Mouse (Mus musculus) left cerebral cortex, adult 9 months (tissue): ENCODE data around the gene Clec2d.

Experiments used
- DNase-seq, 2 experiments: peaks; one replicate each; pipeline ENCODE4 v3.0.0; 2022; ENCODE audit warnings: low spot score in 2 of 2

Clec2d gene

DNA sequence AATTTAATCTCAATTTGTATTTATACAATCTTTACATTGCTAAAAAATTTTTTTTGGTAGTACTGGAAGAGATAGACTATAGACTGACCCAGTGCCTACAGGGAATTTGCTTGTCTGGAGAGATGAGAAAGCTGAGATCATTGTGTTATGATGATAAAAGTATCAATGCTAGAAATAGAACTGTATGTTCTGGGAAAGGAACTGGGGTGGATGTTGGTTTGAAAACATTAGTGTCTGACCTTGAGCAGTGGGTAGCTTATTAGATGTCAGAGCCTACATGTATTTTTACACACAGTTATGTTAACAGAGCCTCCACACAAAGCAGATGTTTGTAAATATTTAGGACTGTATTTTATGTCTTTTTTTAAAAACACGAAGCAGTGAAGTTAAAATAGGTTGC lies 43.7 kb downstream of the Clec2d start:
- DNase-seq: no peak

DNA sequence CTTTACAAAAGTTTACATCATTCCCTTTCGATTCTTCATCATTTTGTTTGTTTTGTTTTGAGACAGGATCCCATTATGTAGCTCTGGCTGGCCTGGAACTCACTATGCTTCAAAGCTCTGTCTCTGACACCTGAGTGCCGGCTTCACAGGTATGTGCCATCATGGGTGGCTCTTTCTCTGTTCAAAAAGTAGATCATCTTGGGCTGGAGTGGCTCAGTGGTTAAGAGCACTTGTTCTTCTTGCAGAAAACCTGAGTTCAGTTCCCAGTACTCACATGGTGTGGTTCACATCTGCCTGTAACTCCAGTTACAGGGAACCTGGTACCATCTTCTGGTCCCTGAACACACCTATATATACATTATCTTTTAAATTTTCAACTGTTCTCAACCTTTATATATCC lies 44.7 kb downstream of the Clec2d start:
- no peak for DNase-seq

DNA sequence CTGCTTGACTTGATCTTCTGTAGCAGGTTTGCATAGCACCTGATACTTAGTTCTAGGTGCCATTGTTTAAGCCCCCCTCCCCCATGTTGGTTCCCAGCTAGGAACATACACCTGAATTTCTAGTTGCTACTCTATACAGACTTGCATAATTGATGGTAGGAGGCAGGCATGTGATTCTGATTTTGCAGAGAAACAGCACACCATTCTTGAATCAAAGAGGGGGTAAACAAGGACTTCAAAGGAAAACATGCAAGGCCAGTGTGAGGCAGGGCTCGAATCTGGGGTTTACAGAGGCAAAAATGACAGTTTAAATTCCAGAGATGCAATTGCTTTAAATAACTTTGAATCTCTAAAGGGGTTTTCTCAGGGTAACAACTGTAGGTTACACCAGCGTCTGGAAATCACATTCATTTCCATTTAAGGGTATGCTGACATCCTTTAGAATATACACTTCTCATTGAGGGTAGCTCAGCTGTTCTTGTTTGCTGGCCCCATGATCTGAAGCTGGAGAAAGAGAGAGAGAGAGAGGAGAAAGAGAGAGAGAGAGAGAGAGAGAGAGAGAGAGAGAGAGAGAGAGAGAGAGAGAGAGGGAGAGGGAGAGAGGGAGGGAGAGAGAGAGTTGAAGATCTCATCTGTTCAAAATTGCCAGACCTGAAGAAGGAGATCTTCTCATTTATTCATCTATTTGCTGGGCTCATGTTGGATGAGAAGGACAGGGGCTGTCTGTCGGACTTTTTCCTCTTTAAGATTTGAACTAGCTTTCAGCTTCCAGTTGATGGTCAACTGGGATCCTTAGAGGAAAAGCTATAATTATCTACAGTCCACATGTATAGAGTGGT lies 48.7 kb downstream of the Clec2d start:
- DNase-seq: no peak

DNA sequence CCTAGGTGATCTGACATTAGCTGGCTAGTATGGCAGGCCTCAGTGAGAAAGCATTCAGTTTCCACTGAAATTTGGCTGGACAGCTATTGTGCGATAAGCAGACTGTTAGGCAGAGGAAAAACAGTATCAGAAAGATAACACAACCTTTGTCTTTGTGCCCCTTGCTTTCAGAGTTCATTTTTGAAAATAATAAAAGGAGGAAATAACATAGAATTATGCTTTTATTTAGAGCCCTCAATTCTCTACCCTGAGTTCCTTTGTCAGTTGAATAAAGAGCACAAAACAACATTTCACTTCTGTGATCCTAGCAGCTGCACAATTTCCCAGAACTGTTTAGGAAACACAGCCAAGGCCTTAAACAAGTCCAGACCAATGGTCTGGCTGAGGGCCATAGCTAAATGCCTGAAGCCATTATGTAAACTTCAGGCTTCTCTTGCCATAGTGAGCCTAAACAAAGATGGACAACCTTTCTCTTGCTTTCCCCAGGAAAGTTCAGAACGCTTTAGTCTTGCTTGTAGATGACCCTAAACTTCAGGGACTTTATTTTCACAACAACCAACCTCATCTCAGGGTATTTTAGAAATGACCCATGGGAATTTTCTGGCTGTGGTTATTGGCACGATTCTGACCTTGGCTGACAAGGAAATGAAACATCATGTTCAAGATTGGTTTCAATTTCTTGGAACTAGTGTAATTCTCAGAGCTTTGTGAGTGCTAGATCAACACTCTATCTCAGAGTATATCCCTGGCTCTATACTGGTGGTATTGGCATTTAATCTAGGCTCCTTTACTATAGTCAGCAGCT lies 49.6 kb downstream of the Clec2d start:
- no peak for DNase-seq

DNA sequence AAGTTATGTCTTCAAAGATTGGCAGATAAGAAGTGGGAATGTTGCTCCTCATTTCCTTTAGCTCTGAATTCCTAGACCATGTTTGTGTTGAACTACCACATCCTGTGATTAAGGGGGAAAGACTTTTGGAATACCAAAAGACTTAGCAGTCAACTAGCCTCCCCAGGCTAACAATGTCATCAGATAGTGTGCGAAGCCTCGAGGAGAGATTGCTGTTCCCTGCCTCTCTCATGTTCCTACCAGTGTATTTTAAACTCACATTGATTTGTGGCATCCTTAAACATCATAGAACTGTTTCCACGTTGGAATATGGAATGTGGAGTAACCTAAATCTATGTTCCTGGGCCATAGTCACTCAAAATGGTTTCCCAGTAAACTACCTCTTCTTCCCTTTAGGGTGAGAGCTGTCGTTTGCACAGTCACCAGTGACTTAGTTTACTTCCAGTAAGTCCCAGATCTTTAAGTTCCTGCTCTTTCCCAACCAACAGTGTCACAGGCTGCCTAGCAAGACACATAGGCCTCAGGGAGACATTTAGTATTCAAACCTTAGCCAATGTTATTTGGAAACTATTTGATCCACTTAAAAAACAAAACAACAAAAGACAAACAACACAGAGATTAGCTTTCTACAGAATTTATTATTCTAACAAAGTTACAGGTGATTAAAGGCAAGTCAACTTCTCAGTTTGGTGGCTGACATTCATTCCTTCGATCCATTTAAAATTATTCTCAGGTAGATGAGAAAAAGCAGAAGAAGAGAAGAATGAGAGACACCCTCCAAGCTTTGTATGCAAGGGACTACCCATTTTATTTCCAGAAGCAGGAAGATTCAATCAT lies 51.8 kb downstream of the Clec2d start:
- DNase-seq: no peak

DNA sequence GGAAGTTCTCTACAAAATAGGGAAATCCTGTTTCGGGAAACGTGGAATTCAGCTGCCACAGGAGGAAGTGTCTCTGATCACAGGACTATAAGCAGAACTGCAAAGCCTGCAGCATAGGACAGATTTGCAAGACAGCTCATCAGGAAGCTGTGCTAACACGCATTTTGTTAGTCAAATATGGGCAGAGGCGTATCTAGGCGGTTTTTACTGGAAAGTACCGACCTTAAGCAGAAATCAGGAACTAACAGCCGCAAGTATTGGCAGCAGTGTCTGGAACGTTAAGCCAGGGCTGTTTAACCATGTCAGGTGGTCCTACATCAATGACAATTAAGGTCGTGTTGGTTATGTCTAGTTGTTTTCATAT lies 52.4 kb downstream of the Clec2d start:
- peak in 1 of 2 experiments; percentile 16 for DNase-seq

DNA sequence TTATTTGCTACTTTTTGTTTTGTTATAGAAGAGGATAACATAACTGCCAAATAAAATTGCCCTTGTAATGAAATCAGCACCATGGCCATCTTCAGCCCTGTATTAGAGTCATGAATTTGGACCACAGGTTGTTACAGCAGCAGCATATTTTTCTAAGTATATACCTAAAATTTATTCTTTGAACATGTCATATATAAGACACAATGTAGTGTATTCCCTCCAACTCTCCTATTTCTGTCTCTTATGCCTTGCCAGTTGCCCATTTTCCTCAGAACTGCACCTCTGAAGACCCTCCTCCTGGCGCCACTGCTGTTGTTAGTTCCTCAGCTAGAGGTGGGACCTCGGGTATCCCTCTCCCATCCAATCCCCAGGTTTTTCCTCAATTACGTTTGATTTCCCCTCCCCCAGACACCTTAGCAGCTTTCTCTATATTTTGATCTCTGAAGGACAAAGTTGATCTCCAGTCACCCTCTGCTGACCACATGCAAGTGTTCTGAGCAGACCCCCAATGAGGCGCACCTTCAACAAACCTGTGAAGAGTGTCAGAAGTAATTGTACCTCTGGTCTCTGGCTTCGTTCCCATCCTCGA lies 53.0 kb downstream of the Clec2d start:
- no peak for DNase-seq

DNA sequence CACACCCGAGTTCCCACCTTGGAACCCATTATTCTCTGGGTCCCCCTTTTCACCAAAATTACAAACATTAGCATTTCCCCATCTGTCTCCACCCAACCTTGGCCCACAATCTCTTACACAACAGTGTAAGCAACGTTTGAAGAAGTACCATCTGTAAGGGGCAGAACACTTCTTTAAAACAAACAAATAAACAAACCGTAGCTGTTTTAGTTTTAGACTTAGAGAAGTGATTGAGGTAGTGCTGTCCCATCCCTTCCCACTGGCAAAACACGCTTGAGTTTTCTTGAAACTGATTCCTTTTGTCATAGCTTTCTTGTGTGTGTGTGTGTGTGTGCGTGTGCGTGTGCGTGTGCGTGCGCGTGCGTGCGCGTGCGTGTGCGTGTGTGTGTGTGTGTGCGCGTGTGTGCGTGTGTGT lies 53.5 kb downstream of the Clec2d start:
- no peak for DNase-seq

DNA sequence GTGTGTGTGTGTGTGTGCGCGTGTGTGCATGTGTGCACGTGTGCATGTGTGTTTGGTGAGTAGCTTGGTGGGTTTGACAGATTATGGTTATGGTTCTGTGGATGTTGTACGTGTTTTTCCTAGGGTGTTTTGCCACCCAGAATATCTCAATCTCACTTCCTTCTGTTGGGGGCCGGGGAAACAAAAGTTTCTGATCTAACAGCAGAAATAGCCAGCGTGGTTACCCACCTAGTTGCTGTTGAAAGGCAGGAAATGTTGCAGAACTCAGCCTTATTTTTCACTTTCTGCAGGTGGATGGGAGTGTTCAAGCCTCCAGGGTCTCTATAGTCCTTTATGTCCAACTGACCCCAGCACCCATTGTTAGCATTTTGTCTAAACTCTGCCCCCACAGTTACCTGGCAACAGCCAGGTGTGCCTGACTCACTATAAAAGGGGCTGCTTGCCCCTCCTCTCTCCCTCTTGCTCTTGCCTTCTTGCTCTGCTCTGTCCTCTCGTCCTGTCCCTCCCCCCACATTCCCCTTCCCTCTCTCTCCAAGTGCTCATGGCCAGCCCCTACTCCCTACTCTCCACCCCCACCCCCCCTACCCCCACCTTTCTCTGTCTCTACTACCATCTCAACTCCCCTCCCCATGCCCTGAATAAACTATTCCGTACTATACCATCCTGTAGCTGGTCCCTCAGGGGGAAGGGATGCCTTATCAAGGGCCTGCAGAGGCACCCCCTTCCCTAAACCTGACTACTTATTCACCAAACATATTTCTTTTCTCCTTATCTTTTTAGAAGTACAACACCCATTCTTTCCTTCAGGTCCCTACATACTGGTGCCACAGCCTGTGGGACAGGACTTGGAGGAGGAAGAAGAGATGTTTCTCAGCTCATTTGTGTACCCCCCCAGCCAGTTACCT lies 54.3 kb downstream of the Clec2d start:
- DNase-seq: no peak

DNA sequence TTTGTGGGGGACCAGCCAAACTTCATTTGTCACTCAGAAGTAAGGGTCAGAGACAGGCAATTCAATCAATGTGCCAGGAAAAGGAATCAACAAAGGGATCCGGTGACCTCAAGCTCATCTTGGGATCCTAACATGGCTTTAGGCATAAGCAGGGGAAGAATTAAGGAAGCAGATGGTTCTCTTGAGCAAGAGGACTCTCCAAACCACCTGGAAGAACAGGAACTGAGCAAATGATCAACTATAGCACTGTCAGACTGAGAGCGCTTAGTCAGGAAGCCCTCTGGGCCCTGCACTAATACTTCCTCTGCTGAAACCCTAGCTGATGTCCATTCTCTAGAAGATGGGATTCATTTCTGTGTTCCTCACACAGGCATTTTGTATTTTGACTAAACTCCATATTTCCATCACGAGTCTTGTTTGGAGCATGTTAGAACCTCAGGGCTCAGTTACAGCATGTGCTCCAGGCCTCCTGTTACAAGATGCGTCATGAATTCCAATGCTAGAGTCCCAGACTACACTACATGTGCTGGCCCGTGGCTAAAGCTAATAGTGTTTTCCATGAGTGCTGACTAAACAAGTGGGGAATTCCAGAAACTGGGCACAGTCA lies 55.5 kb downstream of the Clec2d start:
- DNase-seq: peak in 1 of 2 experiments; percentile 15
